Mouse (Mus musculus): ENCODE results near the gene Acbd5. TPM values are rescaled to one million over a fixed set of nuclear protein-coding genes. Genes with fewer than 3 reads are reported as not detected.

Gene Acbd5
- total RNA-seq, 2 experiments from 2014 or later = 74.9 to 80.3 TPM

- DNase-seq (ENCODE audit: low spot score in 2 of 2) = peak in 1 of 2 experiments; percentile 36
Measured at GRCm38 (mm10) chr2:23068370-23068737, 387 bp downstream of the Acbd5 start.

DNA sequence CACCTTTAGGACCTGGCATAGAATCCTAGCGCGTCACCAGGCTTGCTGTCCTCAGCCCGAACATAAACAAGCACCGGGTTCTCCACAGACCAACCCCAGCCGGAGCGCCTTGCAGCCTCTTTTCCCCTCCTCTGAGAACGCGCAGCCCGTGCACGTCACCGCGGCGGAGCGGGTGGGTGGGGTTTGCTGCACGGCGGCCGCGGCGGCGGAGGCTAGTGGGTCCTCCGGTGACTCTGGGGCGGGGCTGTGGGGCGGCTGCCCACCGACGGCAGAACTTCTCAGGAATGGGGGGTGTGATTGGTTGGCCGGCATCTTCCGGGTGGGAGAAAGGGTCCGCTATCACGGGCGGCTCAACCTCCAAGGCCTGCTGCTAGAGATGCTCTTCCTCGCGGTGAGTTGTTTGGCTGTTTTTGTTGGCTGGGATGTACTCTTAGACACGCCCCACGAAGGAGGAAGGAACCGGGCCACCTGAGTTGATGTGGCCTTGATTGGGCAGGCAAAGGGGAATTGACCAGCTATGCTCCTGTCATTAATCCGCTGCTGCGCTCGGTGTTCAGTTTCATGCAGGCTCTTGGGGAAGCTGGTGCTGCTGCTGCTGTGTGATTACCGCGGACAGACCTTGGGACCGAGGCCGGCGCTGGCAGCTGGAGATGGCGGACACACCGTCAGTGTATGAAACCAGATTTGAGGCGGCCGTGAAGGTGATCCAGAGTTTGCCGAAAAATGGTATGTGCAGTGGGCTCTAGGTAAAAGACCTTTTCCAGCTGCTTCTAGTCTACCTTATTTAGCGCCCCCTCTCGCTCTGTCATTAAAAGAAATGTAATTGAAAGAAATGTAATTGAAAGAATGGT is 1.2 kb downstream of the Acbd5 start:
- DNase-seq (ENCODE audit: low spot score in 2 of 2) = peak; percentile 94 to 97

DNA sequence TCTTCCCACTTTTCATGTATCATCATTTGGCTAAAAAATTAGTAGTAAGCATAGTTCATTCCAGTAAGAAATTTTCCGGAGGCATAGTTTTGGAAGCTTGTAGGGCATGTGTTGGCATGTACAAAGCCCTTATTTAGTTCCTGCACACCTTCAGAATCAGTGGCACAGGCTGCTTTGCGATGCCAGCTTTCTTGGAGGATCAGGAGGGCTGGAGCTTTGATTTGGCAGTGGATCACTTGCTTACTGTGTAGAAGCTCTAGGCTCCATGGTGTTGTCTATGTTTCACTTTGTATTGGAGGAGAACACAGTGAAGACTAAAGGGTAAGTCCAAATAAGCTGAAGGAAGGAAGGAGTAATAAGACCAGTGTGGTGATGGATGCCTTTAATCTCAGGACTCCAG is 2.5 kb downstream of the Acbd5 start:
- DNase-seq (ENCODE audit: low spot score in 2 of 2) = no peak

DNA sequence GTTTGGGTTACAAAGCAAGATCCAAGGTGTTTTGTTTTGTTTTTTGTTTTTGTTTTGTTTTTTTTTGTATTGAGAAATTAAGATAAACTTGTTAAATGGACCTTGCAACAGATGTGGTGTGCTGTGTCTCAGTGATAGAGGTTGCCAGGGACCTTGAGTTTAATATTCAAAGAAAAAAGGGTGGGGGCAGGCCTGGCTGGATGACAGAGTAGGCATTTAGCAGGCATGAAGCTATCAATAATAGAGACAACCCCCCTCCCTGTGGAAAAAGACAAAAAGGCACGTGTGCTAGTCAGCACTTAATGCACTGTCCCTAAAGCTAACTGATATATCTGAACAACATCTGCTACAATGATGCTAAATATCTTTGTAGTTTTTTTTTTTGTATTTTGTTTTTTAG is 3.4 kb downstream of the Acbd5 start:
- no peak for DNase-seq (ENCODE audit: low spot score in 2 of 2)

- no peak for DNase-seq (ENCODE audit: low spot score in 2 of 2)
Measured at GRCm38 (mm10) chr2:23075846-23076245, 7.9 kb downstream of the Acbd5 start.

DNA sequence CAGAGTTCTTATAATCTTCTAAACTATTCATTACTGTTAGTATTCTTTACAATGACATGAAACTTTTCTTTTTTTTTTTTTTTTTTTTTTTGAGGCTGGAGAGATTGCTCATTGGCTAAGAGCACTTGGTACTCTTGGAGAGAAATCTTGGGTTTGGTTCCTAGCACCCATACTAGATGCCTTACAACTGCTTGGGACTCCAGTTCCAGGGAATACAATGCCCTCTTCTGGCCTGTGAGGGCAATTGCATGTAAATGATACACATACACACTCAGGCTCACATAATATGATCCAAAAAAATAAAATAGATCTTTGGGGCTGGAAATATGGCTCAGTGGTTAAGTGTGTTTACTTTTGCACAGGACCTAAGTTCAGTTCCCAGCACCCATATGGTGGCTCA is 8.8 kb downstream of the Acbd5 start:
- DNase-seq (ENCODE audit: low spot score in 2 of 2) = no peak

- no peak for DNase-seq (ENCODE audit: low spot score in 2 of 2)
Measured at GRCm38 (mm10) chr2:23077693-23078092, 9.7 kb downstream of the Acbd5 start.

DNA sequence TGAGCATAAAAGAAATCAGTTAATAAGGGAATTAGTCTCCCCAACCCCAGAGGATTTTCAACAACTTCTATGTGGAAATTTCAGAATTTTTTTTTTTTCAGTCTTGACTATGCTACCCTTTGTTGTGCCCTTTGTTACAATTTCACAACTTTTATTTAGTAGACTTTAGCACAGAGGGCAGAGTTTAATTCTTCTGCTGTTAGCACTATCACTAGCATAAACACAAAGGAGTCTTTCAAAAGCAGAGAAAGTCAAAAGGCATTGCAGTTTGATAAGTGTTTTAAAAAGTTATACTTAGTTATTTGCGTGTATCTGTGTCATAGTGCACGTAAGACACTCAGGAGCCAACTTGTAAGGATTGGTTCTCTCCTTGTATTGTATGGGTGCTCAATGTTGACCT is 10.6 kb downstream of the Acbd5 start:
- no peak for DNase-seq (ENCODE audit: low spot score in 2 of 2)

- DNase-seq (ENCODE audit: low spot score in 2 of 2) = no peak
Measured at GRCm38 (mm10) chr2:23084540-23084939, 16.6 kb downstream of the Acbd5 start.

DNA sequence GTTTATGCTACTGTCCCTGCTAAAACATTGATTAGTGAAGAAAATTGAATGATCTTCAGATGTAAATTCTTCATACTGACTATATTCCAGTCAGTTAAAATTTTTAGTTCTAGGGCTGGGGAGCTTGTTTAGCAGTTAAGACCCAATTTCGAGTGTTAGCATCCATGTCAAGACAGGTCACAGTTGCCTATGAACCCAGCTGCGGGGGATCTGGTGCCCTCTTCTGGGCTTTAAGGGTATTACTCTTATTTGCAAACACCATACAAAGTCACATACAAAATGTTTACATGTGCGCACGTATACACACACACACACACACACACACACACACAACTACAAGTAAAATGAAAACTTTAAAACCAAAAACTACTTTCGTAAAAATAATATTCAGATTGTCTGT is 24.2 kb downstream of the Acbd5 start:
- peak in 1 of 2 experiments; percentile 14 for DNase-seq (ENCODE audit: low spot score in 2 of 2)

DNA sequence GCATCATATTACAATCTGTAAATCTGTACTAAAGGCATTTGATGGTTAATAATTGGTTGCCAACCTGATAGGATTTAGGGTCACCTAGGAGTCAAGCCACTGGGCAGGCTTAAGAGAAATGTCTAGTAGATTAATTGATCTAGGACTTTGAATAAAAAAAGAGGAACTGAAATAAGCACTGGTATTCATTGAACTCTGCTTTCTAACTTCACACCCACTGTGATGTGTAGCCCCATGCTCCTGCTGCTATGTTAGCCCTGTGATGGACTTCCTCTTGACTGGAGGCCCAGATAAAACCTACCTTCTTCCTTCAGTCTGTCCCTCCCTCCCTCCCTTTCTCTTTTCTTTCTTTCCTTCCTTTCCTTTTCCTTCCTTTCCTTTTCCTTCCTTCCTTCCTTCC is 29.1 kb downstream of the Acbd5 start:
- DNase-seq (ENCODE audit: low spot score in 2 of 2) = no peak

DNA sequence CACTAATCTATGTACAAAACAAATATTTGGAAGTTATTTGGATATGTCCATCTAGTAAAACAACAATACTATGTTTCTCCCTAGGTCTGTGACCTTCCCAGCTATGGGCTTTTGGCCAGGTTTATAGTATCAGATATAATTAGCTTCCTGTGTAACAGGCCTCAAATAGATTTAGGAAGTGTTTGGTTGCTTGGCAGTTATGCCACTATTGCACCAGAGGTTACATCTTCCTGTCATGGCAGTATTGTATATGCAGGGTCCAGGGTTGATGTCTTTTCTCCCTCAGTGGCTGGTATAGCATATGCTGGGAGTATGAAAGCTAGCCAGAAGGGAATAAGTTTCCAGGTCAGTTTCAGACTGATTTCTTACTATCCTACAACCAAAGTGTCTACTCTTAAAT is 34.3 kb downstream of the Acbd5 start:
- DNase-seq (ENCODE audit: low spot score in 2 of 2) = no peak

DNA sequence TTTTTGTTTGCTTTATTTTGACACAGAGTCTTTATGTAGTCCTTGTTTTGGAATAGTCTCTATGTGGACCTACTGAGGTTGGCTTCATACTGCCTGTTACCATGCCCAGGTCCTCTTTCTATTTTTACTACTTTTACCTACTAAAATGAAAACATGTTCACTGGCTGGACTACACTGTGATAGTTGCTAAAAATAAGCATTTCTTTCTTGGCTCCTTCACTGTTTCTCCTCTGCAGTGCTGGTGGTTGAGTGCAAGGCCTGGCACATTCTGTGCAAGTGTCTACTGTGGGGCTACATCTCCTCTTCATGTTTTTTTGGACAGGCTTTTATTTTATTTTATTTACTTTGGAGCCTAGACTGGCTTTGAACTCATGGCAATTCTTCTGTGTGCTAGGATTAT is 51.6 kb downstream of the Acbd5 start:
- DNase-seq (ENCODE audit: low spot score in 2 of 2) = no peak

GRCm38 (mm10) chr2:23155199-23155621 is 87.2 kb downstream of the Acbd5 start:
- DNase-seq (ENCODE audit: low spot score in 2 of 2) = no peak

DNA sequence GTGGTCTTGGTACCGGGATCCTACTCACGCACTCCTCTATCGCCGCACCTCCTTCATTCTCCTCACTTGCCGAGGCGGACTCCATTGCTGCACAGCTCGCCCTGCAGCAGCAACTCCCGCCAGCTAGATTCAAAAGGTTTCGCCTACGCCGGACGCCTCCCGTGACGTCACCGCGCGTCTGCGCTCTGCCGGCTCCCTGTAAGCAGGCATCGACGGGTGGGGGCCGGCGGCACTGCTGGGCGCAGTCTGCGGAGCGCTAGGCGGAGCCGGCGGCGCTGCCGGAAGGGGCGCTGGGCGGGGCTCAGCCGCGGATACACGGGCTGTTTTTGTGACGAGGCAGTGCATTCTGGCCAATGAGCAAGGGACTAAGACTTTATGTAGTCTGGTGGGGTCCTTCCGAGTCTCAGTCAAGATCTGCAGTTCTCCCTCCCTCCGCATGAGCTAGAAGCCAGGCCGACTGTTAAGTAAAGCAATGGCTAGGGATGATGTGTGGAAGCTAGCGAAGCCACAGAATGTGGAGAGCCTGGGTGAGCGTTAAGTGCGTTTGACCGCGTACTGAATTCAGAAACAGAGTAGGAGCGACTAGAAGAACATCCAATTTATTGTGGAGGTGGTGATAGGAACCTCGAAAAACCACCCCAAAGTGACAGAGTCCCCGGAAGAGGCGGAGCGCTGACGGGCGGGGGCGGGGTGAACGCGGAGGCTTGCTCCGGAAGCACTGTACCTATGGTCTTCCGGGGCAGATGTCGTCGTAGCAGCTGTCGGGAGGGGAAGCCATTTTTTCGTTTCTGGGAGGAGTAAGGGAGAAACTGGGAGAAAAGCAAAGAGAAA is 88.0 kb downstream of the Acbd5 start, which contains the start of the genes Mastl and Yme1l1:
Gene Mastl (minus strand): TSS at position 248 of the 831 bp plus-strand sequence.
Gene Yme1l1 (plus strand): TSS at position 593 of the 831 bp plus-strand sequence.
- DNase-seq (ENCODE audit: low spot score in 2 of 2) = peak; percentile 97 to 99

DNA sequence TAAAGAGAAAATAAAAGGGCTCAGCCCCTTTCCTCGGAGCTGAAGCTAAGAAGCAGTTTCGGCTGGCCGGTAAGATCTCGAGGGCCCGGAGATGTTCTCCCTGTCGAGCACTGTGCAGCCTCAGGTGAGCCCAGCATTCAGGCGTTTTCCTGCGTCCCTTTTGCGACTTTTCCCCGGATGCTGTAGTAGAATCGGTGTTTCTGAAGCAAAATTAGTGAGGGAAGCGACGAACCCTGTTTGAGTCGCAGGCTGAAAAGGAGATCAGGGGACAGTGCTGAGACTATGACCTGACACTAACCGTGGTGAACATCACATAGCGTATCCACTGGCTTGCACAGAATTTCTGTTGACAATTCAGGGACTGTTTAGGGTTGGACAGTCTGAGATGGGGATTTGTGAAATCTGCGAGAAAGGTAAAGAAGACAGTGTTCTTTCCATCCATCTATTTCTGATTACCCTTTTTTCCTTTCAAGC is 88.7 kb downstream of the Acbd5 start:
- DNase-seq (ENCODE audit: low spot score in 2 of 2) = no peak

Other genes starting within 250 kb of the Acbd5 start
- gene Pdss1, start 172.6 kb upstream of the Acbd5 start, total RNA-seq (2021) = 10 to 100 TPM; 10.8 to 17.2 TPM
- 100 to 1,000 TPM; 142 to 146 TPM for gene Abi1, start 27.9 kb upstream of the Acbd5 start, total RNA-seq (2021)
- gene Mastl, start 87.9 kb downstream of the Acbd5 start, total RNA-seq (2021) = under 1 TPM; 0.70 to 0.98 TPM
- 10 to 100 TPM; 79.1 to 82.2 TPM for gene Yme1l1, start 88.2 kb downstream of the Acbd5 start, total RNA-seq (2021)
- gene 4931423N10Rik, start 139.3 kb downstream of the Acbd5 start, total RNA-seq (2021) = under 1 TPM in 1 of 2 experiments, not detected in 1; 0.30 TPM